Mouse (Mus musculus): Measurements from ENCODE around the gene Olfr718-ps1.
"Not testable (repeated sequence)": the region's sequence is repeated elsewhere in the genome, so short reads cannot be mapped to it uniquely, and the experiment has no call there.

The Olfr718-ps1 gene

DNA sequence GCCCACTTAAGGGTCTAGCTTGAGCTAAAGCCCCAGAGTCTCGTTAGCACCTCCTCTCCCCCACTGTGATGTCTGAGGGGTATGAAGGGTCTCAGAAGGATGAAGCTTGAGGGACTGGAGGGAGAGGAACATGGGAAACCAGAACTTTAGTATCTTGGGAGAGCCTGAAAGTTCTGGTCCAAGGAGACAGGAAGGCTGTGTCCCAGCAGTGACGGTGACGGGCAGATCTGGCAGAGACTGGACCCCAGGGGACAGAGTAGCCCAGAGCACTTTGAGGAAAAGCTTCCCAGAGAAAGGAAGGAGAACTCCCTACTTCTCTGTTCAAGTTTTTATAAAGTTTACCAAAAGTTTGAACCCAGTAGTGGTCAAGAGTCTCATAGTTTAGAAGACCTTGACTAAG is at the start of gene Olfr718-ps1:
Olfr718-ps1 (minus strand) TSS at position 101 of the 400 bp plus-strand sequence.
- in situ Hi-C loops (cut with MboI, MseI): no loop called here

DNA sequence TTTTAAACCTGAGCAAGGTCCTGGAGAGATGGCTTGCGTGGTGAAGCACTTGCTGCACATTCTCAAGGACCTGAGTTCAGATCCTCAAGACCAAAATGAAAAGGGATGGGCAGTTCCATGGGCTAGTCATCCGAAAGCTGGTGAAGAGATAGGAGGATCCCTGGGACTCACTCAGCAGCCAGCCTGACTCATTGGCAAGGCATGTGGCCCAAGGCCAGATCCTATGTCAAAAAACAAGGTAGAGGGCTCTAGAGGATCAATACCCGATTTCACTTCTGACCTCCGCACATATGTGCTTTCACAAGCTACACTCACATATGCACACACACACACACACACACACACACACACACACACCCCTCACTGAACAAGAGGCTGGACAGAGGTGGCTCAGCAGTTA is 49.1 kb upstream of the Olfr718-ps1 start:
- in situ Hi-C loops (cut with MboI, MseI): no loop called here

DNA sequence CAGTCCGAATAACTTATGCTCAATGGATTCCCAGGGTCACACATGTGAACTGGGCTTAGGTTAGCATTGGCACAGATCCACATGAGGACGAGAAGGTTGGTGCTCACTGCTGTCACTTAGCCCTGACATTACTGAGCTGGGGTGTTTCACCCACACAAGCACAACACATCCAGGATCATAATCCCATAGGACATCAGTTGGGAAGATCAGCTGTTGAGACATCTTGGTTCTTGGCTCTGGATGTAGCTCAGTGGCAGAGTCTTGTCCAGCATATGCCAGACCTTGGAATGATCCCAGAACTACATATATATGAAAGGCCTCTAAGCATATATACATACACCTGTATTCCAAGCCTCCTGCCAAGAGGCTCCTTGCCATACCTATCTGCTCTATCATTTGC is 47.8 kb upstream of the Olfr718-ps1 start:
- in situ Hi-C loops (cut with MboI, MseI): no loop called here

DNA sequence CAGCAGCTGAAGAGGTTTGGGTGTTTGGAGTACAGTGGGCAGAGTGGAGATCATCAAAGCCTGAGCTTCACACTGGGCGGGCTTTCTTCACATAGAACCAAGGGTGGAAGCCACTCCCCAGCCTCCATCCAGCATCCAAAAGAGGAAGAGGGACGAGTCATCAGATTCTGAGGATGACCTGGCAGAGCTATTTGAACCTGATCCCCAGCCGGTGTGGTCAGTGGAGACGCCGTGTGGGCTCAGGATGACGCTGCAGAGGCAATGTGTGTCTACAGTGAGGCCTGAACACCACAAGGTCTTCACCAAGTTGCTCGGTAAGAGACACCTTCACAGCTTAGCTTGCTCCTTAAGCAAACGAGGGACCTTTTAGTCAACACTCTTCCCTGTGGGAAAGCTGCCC is 47.4 kb upstream of the Olfr718-ps1 start:
- in situ Hi-C loops (cut with MboI, MseI): not testable (repeated sequence)

DNA sequence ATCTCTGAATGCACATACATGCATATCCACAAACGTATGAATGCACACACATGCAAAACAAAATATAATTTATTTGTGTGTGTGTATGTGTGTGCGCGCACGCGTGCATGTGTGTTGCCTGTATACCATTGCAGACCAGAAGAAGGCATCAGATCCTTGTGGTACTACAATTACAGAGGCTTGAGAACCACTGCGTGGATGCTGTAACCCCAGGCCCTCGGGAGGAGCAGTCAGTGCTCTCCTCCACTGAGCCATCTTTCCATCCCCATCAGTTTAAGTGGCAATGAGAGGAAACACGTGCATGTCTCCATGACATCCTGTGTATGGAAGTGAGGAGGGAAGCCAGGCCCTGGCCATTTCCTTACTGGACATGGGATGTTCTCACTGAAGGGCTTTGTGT is 45.4 kb upstream of the Olfr718-ps1 start:
- in situ Hi-C loops (cut with MboI, MseI): no loop called here

DNA sequence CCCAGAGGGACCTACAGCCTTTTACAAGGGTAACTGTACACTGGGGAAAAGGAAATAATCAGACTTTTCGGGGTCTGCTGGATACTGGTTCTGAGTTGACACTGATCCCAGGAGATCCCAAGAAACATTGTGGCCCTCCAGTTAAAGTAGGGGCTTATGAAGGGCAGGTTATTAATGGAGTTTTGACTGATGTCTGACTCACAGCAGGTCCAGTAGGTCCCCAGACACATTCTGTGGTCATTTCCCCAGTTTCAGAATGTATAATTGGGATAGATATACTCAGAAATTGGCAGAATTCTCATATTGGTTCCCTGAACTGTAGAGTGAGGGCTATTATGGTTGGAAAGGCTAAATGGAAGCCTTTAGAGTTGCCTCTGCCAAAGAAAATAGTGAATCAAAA is 40.6 kb upstream of the Olfr718-ps1 start:
- in situ Hi-C loops (cut with MboI, MseI): not testable (repeated sequence)

DNA sequence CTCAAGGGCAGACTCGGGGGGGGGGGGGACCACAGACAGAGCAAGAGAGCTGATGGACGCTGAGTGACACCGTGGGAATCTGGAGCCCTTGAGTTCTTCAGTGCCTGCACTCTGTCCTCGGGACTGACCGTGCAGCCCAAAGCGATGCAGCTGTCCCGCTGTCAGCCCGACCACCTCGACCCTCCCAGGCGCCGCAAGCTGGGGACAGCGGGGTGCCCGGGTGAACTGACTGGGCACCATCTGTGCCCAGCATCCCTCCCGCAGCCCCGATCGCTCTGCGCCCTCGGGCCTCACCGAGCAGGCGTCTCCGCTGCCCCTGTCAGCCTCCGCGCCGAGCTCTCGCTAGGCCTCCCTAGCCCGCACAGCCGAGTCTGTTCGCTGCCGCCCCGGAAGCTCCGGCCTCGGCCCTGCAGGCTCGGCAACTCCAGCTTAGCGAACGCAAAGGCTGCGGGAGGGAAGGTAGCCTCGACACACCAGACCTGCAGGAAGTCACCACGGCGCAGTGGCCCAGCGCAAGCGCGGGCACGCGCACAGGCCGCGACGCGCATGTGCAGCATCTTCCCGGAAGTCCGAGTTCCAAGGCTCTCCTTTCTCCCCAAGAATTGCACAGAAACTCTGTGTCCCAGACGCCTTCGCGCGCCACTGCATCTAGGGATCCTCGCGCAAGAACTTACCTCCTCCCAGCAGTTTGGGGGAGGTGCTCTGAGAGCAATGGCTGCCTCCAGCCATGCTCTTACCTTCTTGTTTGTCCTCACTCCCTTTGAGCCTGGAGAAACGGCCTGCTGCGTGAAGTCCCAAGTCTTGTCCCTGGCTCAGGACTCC is 33.1 kb upstream of the Olfr718-ps1 start, which contains the start of the genes Rbak and Spdye4b:
Rbak (minus strand) TSS at position 521 of the 822 bp plus-strand sequence.
Spdye4b (plus strand) TSS at position 763 of the 822 bp plus-strand sequence.
- in situ Hi-C loops (cut with MboI, MseI): loop anchor here (5.0 kb wide), 1 partner anchor 52 kb away; no protein-coding TSS in a partner anchor

DNA sequence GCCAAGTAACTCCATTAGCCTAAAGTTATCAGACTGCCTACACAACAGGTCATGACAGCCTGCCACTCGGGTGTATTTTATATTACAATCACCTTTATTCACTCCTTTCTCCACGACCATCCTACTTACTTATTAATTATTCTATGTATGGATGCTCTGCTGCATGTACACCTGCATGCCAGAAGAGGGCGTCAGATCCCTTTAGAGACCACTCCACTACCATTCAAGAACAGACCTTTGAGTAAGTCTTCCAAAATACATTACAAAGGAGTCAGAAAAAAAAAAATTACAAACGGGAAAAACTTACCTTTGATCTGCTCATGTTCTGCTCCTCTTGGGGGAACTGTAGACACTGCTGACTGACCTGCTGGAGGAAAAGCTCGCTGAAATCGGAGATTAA is 31.8 kb upstream of the Olfr718-ps1 start:
- in situ Hi-C loops (cut with MboI, MseI): no loop called here

DNA sequence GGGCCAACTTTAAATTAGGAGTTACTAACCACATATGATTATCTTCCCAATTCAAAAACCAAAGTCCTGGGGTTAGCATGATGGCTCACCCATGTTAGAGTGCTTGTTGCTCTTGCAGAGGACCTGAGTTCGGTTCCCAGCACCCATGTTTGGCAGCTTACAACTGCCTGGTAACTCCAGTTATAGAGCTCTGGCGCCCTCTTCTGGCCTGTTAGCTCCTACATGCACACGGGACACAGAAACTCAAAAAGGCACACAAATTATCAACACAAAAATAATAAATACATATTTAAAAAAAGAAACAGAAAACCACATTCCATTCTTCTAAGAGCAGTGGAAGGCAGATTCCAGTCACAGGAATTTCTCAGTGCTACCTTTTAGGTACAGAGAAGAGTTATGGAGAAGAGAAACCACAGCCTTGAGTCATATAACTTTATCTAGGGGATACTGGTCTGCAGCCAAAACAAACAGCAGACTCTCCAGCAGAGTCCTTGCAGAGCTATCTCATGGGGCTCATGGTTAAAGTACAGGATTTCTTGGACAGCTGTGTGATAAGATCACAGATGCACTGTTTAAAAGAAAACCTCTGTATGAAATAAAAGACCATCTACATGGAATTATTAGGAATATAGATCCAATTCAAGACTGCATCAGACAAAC is 30.3 kb upstream of the Olfr718-ps1 start:
- in situ Hi-C loops (cut with MboI, MseI): no loop called here

DNA sequence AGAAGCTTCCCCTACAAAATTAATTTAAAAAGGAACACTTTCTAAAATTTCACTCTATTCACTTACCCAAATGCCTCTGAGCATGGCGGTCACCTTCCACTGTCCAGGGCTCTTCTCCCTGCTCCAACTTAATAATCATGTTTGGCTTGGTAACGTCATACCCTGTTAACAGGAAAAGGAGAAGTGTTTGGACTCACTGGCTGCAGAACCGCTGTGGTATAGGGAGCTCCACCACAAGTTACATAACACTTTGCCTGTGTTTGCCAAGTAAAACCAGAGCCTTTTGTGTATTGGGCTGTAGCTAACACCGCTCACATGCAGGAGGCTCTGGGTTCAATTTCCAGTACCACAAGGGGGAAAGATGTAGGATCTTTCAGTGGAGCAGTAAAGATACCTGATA is 28.6 kb upstream of the Olfr718-ps1 start:
- in situ Hi-C loops (cut with MboI, MseI): no loop called here

DNA sequence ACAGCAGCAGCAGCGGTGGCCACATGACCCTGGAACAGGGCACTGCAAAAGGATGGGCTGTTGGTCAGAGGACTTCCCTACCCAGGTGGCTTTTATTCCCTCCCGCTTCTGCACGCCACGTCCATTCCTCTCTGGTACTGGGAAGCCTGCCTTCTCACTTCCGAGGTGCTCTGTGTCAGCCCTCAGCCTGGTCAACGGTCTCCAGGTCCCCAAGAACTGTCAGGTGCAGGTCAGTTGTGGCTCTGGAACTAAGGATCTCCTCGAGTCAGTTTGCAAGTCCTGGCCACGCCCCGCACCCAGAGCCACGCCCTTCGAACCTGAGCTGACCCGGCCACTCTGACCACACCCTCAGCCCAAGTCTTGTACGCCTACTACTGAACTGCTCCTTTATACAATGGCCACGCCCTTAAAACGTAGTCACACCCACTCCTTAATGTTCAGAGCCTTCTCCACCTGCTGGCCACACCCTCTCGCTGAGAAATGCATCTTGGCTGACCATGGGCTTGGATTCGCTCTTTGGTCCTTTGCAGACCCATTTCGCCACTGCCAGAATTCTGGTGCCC is 18.2 kb upstream of the Olfr718-ps1 start:
- in situ Hi-C loops (cut with MboI, MseI): no loop called here

DNA sequence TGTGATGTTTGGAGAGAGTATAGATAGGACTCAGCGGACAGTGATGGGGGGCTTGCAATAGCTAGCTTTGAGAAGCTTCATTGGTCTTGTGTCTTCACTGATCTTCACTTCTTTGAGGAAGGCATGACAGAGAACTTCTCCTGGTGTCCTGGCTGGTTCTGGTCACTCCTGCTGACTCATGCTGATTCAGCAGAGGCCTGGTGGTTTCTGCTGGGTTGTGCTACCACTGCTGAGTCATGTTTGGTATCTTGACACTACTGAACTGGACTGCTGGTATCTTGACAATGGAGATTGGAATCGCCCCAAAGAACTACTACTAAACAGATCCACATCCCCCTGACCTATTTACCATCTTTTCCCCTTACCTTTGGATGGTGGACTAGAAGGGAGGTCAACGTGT is 8.2 kb upstream of the Olfr718-ps1 start:
- in situ Hi-C loops (cut with MboI, MseI): no loop called here

DNA sequence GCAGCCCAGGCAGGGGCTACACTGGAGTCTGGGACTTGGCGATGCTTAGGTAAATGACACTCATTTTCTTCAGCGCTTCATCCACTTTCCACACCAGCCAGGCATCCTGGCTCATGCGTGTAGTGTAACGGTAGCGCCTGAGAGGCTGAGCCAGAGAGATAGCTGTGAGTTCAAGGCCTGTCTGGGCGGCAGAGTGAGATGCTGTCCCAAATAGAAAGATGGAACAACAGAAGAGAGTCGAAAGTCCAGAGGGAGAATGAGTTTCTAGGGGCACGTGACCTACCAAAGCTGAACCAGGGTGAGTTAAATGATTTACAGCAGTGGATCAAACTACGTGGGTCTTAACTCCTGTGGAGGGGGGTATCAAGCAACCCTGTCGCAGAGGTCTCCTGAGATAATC is 6.4 kb upstream of the Olfr718-ps1 start:
- in situ Hi-C loops (cut with MboI, MseI): no loop called here

DNA sequence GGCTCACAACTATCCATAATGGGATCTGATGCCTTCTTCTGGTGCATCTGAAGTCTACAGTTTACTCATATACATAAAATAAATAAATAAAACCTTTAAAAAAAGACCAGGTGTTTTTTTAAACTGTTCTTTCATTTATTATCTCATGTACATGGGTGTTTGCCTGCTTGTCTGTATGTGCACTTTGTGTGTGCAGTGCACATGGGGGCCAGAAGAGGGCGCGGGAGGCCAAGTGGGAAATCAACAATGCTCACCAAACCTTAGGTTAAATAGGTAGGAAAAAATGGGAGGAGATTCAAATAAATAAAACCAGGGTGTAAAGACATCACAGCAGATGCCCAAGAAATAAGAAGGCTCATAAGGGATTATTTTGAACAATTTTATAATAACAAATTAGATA is 2.7 kb upstream of the Olfr718-ps1 start:
- in situ Hi-C loops (cut with MboI, MseI): no loop called here

DNA sequence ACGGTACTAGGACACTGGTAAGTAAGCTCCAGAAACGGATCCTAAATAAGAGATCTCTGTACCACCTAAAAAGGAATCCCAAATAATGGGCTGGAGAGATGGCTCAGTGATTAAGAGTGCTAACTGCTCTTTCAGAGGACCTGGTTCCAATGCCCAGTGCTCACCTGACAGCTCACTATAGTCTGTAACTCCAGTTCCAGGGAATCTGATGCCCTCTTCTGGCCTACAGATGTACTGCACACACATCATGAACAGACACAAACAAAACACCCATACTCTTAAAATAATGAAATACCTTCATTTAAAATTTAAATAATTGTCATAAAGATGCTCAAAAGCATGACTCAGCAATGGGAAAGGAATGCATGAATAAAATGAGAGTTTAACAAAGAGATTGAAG is 2.2 kb upstream of the Olfr718-ps1 start:
- in situ Hi-C loops (cut with MboI, MseI): no loop called here

DNA sequence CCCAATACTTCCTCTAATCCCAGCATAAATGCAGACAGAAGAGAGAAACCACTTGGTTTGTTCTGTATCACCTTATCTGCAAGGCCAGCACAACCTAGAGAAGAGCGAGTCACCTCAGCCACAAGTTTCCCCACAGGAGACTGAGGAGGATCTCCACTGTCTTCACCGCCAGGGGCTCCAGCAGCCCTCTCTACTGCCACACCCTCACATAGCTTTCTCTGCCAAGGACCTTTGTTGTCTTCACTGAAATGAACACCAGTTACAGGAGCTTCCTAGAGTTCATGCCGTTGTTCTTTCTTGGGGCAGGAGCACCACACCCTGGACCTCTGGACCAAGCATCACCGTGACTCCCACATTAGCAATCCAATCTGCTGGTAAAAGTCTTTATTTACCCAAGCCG is 1.3 kb upstream of the Olfr718-ps1 start:
- in situ Hi-C loops (cut with MboI, MseI): no loop called here

DNA sequence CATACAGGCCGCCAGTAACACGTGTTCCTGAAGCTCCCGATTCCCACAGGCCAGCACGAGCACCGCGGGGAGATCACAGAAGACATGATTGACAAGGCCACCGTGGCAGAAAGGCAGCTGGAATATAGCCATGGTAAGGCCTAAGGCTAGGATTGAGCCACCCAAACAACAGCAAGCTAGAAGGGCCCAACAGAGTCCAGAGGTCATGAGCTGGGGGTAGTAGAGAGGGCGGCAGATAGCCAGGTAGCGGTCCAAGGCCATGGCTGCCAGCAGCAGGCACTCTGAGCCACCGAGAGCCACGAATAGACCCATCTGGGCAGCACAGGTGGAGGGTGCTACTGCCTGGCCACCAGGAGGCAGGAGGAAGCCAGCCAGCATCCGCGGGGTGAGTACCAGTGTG is 9.8 kb downstream of the Olfr718-ps1 start:
- in situ Hi-C loops (cut with MboI, MseI): no loop called here

DNA sequence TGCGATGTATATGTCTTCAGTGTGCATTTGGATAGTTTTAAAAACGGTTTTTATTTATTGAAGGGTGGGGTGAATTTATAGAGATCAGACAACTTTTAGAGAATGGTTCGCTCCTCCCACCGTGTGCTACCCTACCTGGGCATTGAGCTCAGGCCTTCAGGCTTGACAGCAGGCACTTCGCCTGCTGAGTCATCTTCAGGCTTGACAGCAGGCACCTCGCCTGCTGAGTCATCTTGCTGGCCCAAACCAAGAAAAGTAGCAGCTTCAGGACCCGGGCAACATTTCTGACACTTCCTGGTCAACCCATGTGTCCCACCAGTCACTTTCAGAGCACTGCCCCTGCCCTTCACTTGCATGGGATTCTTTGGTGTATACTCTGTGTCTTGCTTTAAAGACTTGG is 12.3 kb downstream of the Olfr718-ps1 start:
- in situ Hi-C loops (cut with MboI, MseI): no loop called here

DNA sequence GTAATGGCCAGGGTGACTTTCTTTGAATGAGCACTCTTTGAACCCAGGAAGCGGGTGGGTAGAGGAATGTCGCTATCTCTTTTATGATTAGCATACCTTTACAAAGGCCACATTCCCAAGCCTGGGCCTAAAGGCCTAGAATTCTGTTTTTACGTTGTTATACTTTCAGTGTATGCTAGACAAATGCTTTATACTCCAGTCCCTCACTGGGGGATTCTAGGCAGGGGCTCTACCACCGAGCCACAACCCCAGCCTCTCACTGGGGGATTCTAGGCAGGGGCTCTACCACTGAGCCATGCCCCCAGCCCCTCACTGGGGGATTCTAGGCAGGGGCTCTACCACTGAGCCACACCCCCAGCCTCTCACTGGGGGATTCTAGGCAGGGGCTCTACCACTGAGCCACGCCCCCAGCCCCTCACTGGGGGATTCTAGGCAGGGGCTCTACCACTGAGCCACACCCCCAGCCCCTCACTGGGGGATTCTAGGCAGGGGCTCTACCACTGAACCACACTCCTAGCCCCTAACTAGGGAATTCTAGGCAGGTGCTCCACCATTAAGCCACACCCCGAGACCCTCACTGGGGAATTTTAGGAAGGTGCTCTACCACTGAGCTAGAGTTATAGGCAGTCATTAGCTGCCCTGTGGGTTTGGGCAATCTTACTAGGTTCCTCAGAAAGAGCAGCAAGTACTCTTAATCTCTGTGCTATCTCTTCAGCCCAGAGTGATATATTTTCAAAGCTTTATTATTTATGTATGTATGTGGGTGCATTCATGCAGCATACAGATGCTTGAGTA is 13.0 kb downstream of the Olfr718-ps1 start:
- in situ Hi-C loops (cut with MboI, MseI): not testable (repeated sequence)

DNA sequence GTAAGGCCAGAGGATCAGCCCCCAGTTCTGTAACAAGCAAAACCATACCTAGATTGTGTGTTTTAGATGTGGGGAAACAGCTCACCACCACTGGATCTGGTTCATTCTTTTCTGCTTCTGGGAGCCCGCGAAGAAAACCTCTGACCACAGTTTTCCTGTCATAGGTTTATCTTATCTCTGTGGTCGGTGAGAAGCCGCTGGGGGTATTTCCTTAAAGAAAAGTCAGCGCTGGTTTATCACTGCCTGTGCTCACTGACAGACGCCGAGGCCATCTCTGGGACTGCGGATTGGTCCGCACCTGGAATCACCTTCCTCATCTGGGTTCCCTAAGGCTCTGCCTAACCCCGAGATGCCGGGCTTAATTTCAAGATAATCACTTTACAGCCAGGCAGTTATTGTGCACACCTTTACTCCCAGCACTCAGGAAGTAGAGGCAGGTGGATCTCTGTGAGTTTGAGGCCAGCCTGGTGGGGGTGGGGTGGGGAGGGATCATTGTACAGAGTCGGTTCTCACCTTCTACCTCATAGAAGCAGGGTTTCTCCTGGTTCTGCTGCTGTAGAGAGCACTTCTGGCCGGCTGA is 14.4 kb downstream of the Olfr718-ps1 start:
- in situ Hi-C loops (cut with MboI, MseI): no loop called here

DNA sequence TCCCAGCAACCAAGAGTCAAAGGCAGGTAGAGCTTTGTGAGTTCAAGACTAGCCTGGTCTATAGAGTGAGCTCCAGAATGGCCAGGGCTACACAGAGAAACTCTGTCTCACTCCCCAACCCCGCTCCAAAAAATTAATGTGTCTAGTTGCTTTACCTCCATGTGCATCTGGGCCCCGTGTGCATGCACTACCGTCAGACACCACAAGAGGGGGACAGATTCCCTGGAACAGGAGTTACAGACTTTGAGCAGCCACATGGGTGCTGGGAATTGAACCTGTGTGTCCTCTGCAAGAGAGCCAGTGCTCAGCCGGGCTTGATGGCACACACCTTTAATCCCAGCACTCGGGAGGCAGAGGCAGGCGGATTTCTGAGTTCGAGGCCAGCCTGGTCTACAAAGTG is 17.0 kb downstream of the Olfr718-ps1 start:
- in situ Hi-C loops (cut with MboI, MseI): no loop called here
